Comparison of ENCODE assay signal across 8 mouse cellular contexts in genomic region chr8:53607040-53607439, GRCm38 (mm10). TPM values are rescaled to one million over a fixed set of nuclear protein-coding genes. Genes with fewer than 3 reads are reported as not detected.
A peak's percentile ranks its signal among the peaks of the same experiment; 100 is the strongest.
DNase-seq lines count a peak whose midpoint lies in the region; ATAC-seq and TF ChIP-seq lines count a peak whose summit lies in the region.

No protein-coding gene starts in this region.

- no peak overlapping the region for H3K4me3 ChIP-seq in layer of hippocampus, adult 2 months
- no peak overlapping the region for H3K4me3 ChIP-seq in G1E (ENCODE audit: low read depth, low read length)
- no peak overlapping the region for H3K4me3 ChIP-seq in hindbrain, embryonic 12.5 days
- no peak overlapping the region for H3K4me3 ChIP-seq in stomach, embryonic 15.5 days (replicated peaks)

- no peak for DNase-seq in layer of hippocampus, adult 2 months (ENCODE audit: low spot score in 2 of 2)
- no peak for DNase-seq in layer of hippocampus, postnatal 25 days (ENCODE audit: extremely low spot score in 1 of 2, low spot score in 1 of 2)
- peak; percentile 9 for DNase-seq in G1E (ENCODE audit: low spot score)
- peak; percentile 7 to 20 for DNase-seq in lung, adult 18-20 months
- DNase-seq in gastrocnemius, postnatal 36 days = no peak

- H3K27ac ChIP-seq in layer of hippocampus, adult 2 months = no peak overlapping the region
- H3K27ac ChIP-seq in hindbrain, embryonic 12.5 days = no peak overlapping the region
- no peak overlapping the region for H3K27ac ChIP-seq in stomach, embryonic 15.5 days

- WGBS in hindbrain, embryonic 12.5 days = 49% methylated on average over 3 of the region's 3 CpGs
- 17% methylated on average over 3 of the region's 3 CpGs for WGBS in stomach, embryonic 15.5 days

- H3K27me3 ChIP-seq in G1E (ENCODE audit: insufficient read depth, low read length) = no peaks in the 10 kb centered on the region
- no peaks in the 10 kb centered on the region for H3K27me3 ChIP-seq in hindbrain, embryonic 12.5 days
- no peaks in the 10 kb centered on the region for H3K27me3 ChIP-seq in stomach, embryonic 15.5 days (replicated peaks)

- intact Hi-C loops in gastrocnemius, postnatal 36 days (cut with DNase I) = loop anchor here (10.0 kb wide), 2 partner anchors 58 to 888 kb away; no protein-coding TSS in a partner anchor

- no peak overlapping the region for H3K4me2 ChIP-seq in hindbrain, embryonic 12.5 days (replicated peaks)
- H3K4me2 ChIP-seq in stomach, embryonic 15.5 days = no peak overlapping the region

- TF ChIP-seq CTCF in layer of hippocampus, adult 2 months (conservative IDR thresholded peaks at IDR 0.05) = peak; percentile 88
- TF ChIP-seq CTCF in G1E (IDR thresholded peaks at IDR 0.05; ENCODE audit: low read depth, low read length) = peak; percentile 80

- peaks cover 4% of the 10 kb centered on the region for H3K4me1 ChIP-seq in G1E (ENCODE audit: insufficient read depth, low read depth, low read length)
- no peaks in the 10 kb centered on the region for H3K4me1 ChIP-seq in hindbrain, embryonic 12.5 days
- no peaks in the 10 kb centered on the region for H3K4me1 ChIP-seq in stomach, embryonic 15.5 days

- H3K9ac ChIP-seq in hindbrain, embryonic 12.5 days = no peak overlapping the region
- H3K9ac ChIP-seq in stomach, embryonic 15.5 days = no peak overlapping the region

- peak; percentile 94 for ATAC-seq in G1E (ENCODE audit: extremely low read depth, insufficient number of reproducible peaks, low FRiP score, poor library complexity, severe bottlenecking)
- ATAC-seq in common myeloid progenitor, adult 5-6 weeks (replicated peaks; ENCODE audit: low read depth, poor library complexity, severe bottlenecking) = peak; percentile 98
- 0 out of 2 replicates have a peak, but pooled peaks have one; percentile 60 for ATAC-seq in hindbrain, embryonic 12.5 days (ENCODE audit: low FRiP score)
- ATAC-seq in stomach, embryonic 15.5 days (ENCODE audit: insufficient read depth, low FRiP score, low read depth) = peak; percentile 60; the same call in 1 of the 2 replicates

- H3K36me3 ChIP-seq in G1E (replicated peaks) = peaks cover 35% of the 10 kb centered on the region
- H3K36me3 ChIP-seq in hindbrain, embryonic 12.5 days = no peaks in the 10 kb centered on the region
- H3K36me3 ChIP-seq in stomach, embryonic 15.5 days = no peaks in the 10 kb centered on the region

- H3K9me3 ChIP-seq in G1E (replicated peaks) = no peaks in the 10 kb centered on the region
- H3K9me3 ChIP-seq in hindbrain, embryonic 12.5 days (replicated peaks) = no peaks in the 10 kb centered on the region
- no peaks in the 10 kb centered on the region for H3K9me3 ChIP-seq in stomach, embryonic 15.5 days

RNA-seq across cellular contexts. Expression of gene Neil3, which starts 31.8 kb away (rescaled TPM):
- total RNA-seq in layer of hippocampus, adult 2 months (2021) = under 1 TPM; 0.15 to 0.20 TPM
- under 1 TPM; 0.37 to 0.61 TPM for total RNA-seq in layer of hippocampus, postnatal 25 days (2021)
- total RNA-seq in G1E (2014; fragmentation: Nextera tagmentation) (53.5 and 60.7 TPM in 2 replicates), G1E (2017) (32.9 and 39.9 TPM in 2 replicates)
- polyA plus RNA-seq in G1E (2012) = 2.2 and 2.6 TPM in 2 replicates
- 29.2 and 35.9 TPM in 2 replicates for total RNA-seq in common myeloid progenitor, adult 5-6 weeks (2017)
- polyA plus RNA-seq in hindbrain, embryonic 12.5 days (2016; fragmentation: Nextera tagmentation; extraction: Ambion mirVana) = 18.4 and 20.3 TPM in 2 replicates
- 29.5 and 30.8 TPM in 2 replicates for polyA plus RNA-seq in stomach, embryonic 15.5 days (2015; fragmentation: Nextera tagmentation; extraction: Ambion mirVana)
- total RNA-seq in gastrocnemius, postnatal 36 days (2021) = under 1 TPM; 0.20 to 0.66 TPM

Comparison
In these comparisons a context has a peak if more than half of its experiments do, and no peak if none do; other contexts are left out.
1. DNase-seq: peak in G1E (single experiment) and lung, adult 18-20 months (2 of 2); none in layer of hippocampus, adult 2 months (0 of 2), layer of hippocampus, postnatal 25 days (0 of 2) and gastrocnemius, postnatal 36 days (0 of 2).
2. RNA of gene Neil3, which starts 31.8 kb away (total RNA-seq): 32.9 to 60.7 TPM in G1E and 29.2 to 35.9 TPM in common myeloid progenitor, adult 5-6 weeks; 0.20 to 0.66 TPM in gastrocnemius, postnatal 36 days, 0.37 to 0.61 TPM in layer of hippocampus, postnatal 25 days and 0.15 to 0.20 TPM in layer of hippocampus, adult 2 months; every median in the first group is over 10 times any median in the second.
3. Peak in every context shown above with its lines, with median percentiles within 50 percentile points of each other: ATAC-seq.